Mouse (Mus musculus) A20 (cell line): ENCODE measurements around the gene Rapgef4.

Experiments
- DNase-seq: peaks from one replicate; pipeline ENCODE4 v3.0.0-alpha.2; 2011; ENCODE audit warnings: low read depth, low spot score

The Rapgef4 gene

GRCm38 (mm10) chr2:72269651-72270341 lies 288.8 kb downstream of the Rapgef4 start:
- DNase-seq: peak; percentile 28

GRCm38 (mm10) chr2:72278247-72278873 lies 297.3 kb downstream of the Rapgef4 start:
- DNase-seq: no peak

- no peak for DNase-seq
Observed at GRCm38 (mm10) chr2:72280524-72280923, 299.5 kb downstream of the Rapgef4 start.

- no peak for DNase-seq
Observed at GRCm38 (mm10) chr2:72281971-72282370, 300.9 kb downstream of the Rapgef4 start.

- no peak for DNase-seq
Observed at GRCm38 (mm10) chr2:72282733-72283132, 301.7 kb downstream of the Rapgef4 start.

GRCm38 (mm10) chr2:72284689-72285088 lies 303.6 kb downstream of the Rapgef4 start:
- no peak for DNase-seq

GRCm38 (mm10) chr2:72285256-72285887 lies 304.3 kb downstream of the Rapgef4 start, which contains the start of gene Map3k20:
Gene Map3k20 (plus strand): TSS chr2:72285637.
- peak; percentile 89 for DNase-seq

- DNase-seq: peak; percentile 62
Observed at GRCm38 (mm10) chr2:72285888-72286661, 305.0 kb downstream of the Rapgef4 start.

- DNase-seq: peak; percentile 23
Observed at GRCm38 (mm10) chr2:72287142-72287541, 306.1 kb downstream of the Rapgef4 start.

- DNase-seq: no peak
Observed at GRCm38 (mm10) chr2:72288932-72289534, 308.0 kb downstream of the Rapgef4 start.

GRCm38 (mm10) chr2:72291103-72291502 lies 310.1 kb downstream of the Rapgef4 start:
- no peak for DNase-seq

GRCm38 (mm10) chr2:72292573-72292972 lies 311.5 kb downstream of the Rapgef4 start:
- DNase-seq: no peak

- no peak for DNase-seq
Observed at GRCm38 (mm10) chr2:72294994-72295393, 314.0 kb downstream of the Rapgef4 start.

GRCm38 (mm10) chr2:72296984-72297715 lies 316.1 kb downstream of the Rapgef4 start:
- DNase-seq: no peak

- no peak for DNase-seq
Observed at GRCm38 (mm10) chr2:72297716-72298082, 316.7 kb downstream of the Rapgef4 start.

GRCm38 (mm10) chr2:72298406-72298805 lies 317.4 kb downstream of the Rapgef4 start:
- DNase-seq: peak; percentile 51

- DNase-seq: no peak
Observed at GRCm38 (mm10) chr2:72301194-72301916, 320.3 kb downstream of the Rapgef4 start.

- DNase-seq: no peak
Observed at GRCm38 (mm10) chr2:72305738-72306137, 324.7 kb downstream of the Rapgef4 start.
